Mouse (Mus musculus): ENCODE results near the gene Slc43a2. TPM values are rescaled to one million over a fixed set of nuclear protein-coding genes. Genes with fewer than 3 reads are reported as not detected.

Slc43a2 gene
- total RNA-seq, 2 experiments from 2014 or later: 38.3 to 47.5 TPM

GRCm38 (mm10) chr11:75529771-75530170, 1.7 kb upstream of the Slc43a2 start:
- no peak for DNase-seq (ENCODE audit: low spot score in 2 of 2)

DNA sequence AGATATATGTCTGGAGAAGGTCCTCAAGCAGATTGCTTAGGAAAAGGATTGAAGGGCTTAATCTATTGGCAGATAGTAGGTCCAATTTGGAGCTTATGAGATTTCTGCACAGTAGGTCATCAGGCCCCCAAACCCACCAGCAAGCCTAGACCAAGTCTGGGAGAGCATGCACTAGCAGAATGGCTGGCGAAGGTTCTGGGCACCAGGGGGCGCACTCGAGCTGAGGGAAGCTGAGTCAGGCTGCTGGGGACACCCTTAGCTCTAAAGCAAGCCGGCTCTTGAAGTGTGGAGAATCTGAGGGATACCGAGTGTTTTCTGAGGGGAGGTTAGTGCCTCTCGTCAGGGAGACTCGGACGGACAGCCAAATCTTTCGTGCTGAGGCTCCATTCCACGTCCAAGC, 1.2 kb upstream of the Slc43a2 start:
- peak; percentile 100 for DNase-seq (ENCODE audit: low spot score in 2 of 2)

DNA sequence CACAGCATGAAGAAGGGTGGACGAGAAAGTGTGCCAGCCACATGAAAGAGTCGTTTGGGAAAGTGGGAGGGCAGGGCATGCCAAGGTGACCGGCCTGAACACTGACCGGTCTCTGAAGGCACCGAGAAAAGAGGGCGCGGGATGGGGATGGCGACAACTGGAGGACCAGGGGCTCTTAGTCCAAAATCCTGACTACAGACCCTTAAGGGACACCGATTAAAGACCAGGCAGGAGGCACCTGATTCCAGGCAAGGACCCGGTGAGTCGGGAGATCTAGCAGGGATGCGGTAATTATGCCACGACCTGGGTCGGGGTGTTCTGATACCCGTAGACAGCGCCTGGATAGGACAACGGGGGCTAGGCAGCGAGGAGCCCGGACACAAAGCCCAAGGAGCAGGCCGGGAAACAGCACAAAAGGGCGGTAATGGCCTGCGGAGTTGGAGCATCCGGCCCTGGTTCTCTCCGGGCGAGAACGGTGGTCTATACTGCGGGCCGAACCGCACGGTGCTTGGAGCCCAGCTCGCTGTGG, 585 bp upstream of the Slc43a2 start:
- DNase-seq (ENCODE audit: low spot score in 2 of 2): no peak

- DNase-seq (ENCODE audit: low spot score in 2 of 2): peak; percentile 35 to 62
These were observed 1.1 kb downstream of the Slc43a2 start for GRCm38 (mm10) chr11:75532340-75533277.

DNA sequence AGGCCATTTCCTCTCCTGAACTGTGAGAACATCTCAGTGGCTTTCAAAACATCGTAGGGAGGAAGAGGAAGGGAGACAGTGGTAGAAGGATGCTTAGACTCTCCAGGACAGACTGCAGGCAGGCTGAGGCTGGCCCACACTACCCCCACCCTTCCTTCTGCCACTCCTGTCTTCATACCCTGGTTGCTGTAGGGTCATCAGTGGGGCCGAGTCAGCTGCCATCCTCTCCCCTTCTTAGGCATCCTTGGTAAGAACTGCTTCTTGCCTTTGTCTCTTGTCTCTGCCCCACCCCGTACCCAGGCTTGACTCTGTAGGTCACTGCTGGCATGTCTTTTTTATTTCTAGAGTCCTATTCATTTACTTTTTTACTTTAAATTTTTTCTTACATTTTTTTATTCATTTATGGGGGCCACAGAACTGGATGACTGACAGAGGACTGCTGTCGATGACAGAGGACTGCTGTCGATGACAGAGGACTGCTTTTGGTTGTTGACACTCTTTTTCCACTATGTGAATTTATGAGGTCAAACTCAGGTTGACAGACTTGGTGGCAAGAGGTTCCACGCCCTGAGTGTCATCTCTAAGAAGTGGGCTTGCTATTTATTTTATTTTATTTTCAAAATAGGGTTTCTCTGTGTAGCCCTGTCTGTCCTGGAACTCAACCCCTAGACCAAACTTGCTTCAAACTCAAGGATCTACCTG, 2.0 kb downstream of the Slc43a2 start:
- no peak for DNase-seq (ENCODE audit: low spot score in 2 of 2)

GRCm38 (mm10) chr11:75534286-75535033, 3.0 kb downstream of the Slc43a2 start:
- DNase-seq (ENCODE audit: low spot score in 2 of 2): no peak

DNA sequence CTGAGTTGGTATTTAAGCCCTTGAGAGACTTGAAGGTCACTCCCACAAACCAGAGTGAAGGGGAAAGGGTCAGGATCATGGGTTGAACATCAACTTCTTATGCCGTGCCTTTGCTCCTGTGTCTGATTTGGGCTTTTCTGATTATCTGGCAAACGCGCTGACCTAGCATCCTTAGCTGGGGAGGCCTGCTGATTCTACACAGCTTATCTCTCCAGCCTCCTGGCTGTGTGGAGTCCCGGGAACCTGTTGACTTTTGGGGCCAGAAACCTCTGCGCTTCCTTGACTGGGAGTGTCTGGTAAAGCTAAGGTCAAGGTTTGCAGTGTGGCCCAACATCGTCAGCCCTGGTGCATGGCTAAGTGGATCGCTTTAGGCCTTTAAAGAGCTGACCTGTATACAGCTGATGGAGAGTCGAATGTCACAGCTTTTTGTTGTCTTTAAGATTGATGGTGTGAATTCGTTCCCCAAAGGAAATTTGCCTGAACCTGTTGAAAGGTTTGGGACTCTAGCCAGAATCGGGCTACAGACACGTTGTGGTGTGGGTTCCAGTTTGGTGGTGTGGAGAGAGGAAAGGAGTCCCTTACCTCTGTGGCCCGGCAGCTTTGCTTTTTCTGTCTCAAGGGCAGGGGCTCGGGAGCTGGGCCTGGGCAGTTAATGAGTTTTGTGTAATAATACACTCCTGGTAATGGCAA, 3.8 kb downstream of the Slc43a2 start:
- DNase-seq (ENCODE audit: low spot score in 2 of 2): no peak

DNA sequence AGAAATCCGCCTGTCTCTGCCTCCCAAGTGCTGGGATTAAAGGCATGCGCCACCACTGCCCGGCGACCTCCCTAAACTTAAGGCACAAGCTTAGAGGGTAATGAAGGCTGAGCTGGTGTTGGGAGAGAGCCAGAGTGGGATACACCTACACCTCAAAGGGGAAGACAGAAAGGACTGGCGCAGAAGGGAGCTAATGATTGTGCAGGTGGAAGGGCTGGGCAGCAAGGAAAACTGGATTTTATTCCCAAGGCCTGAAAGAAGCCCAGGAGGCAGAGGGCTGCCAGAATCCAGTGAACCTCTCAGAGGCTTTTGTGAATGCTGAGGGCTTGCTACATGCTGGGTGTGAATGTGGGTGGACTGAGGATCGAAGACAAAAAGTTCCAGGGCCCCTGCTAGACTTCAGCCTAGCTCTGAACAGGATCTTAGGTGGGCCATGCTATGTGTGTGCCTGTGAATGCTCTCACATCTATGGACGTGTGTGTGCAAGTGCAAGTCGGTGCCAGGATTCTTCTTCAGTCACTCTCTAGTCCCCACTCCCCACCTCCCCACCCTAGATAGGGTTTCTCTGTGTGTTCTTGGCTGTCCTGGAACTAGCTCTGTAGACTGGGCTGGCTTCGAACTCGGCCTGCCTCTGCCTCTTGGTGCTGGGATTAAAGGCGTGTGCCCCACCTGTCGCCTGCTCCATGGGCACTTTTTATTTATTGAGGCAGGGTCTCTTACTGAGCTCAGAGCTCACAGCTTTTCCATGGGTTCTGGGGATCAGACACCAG, 4.9 kb downstream of the Slc43a2 start:
- DNase-seq (ENCODE audit: low spot score in 2 of 2): no peak

- DNase-seq (ENCODE audit: low spot score in 2 of 2): no peak
These were observed 5.5 kb downstream of the Slc43a2 start for GRCm38 (mm10) chr11:75537025-75537414.

- DNase-seq (ENCODE audit: low spot score in 2 of 2): peak in 1 of 2 experiments; percentile 28
These were observed 6.1 kb downstream of the Slc43a2 start for GRCm38 (mm10) chr11:75537491-75538183.

- DNase-seq (ENCODE audit: low spot score in 2 of 2): peak in 1 of 2 experiments; percentile 28
These were observed 6.9 kb downstream of the Slc43a2 start for GRCm38 (mm10) chr11:75538184-75538969.

DNA sequence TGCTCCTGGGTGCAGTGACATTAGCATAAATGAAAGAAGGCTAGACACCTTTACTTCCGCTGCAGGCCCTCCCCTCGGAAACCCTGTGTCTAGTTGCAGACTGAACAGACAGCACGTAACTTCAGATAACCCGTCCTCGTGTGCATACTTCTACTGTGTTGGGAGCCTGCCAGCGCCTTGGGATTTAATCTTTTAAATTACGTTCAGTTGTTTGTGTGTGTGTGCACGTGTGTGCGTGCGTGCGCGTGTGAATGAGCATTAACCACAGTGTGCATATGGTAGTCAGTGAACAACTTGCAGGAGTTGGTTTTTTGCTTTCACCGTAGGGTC, 7.4 kb downstream of the Slc43a2 start:
- DNase-seq (ENCODE audit: low spot score in 2 of 2): peak in 1 of 2 experiments; percentile 31

GRCm38 (mm10) chr11:75540209-75540608, 8.7 kb downstream of the Slc43a2 start:
- DNase-seq (ENCODE audit: low spot score in 2 of 2): peak in 1 of 2 experiments; percentile 26

- peak; percentile 51 to 60 for DNase-seq (ENCODE audit: low spot score in 2 of 2)
These were observed 9.5 kb downstream of the Slc43a2 start for GRCm38 (mm10) chr11:75540710-75541581.

DNA sequence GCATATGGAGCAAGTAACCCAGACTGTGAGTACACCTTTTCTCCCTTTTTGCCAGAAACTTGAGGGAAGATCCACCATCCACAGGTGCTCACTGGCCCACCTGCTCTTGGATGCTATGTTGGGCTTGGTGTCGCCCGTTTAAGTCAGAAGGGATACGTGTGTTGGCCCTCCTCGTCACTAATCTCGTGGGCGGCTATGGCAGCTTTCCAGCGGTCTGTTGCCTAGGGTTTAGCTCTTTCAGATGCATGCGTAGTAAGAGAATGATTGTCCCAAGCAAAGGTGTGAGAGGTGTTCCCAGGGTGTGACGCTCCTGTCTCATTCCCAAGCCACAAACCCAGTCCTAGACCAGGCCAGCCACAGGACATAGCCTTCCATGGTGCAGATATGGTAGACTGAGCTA, 13.2 kb downstream of the Slc43a2 start:
- peak in 1 of 2 experiments; percentile 45 for DNase-seq (ENCODE audit: low spot score in 2 of 2)

DNA sequence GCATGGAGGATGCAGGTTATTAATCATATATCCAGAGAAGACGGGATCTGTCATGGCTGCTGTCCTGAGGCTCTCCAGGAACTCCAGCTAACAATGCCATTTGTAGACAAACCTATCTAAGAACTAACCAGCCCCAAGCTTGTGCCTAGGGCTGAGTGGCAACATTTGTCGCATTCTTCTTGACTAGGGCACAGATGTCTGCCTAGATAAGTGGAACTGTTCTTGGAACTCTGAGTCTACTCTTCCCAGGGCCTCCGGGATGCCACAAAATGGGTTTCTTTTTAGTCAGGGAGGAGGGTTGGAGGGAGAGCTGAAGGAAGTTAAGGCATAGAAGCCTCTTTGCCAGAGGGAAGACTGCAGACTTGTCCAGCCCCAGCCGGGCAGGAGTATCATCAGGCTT, 14.6 kb downstream of the Slc43a2 start:
- DNase-seq (ENCODE audit: low spot score in 2 of 2): no peak

GRCm38 (mm10) chr11:75549658-75550111, 18.2 kb downstream of the Slc43a2 start:
- DNase-seq (ENCODE audit: low spot score in 2 of 2): peak in 1 of 2 experiments; percentile 14

Data from layer of hippocampus, postnatal 10 days (tissue).